Comparison of ENCODE assay signal across 9 mouse cellular contexts in the genomic region with DNA sequence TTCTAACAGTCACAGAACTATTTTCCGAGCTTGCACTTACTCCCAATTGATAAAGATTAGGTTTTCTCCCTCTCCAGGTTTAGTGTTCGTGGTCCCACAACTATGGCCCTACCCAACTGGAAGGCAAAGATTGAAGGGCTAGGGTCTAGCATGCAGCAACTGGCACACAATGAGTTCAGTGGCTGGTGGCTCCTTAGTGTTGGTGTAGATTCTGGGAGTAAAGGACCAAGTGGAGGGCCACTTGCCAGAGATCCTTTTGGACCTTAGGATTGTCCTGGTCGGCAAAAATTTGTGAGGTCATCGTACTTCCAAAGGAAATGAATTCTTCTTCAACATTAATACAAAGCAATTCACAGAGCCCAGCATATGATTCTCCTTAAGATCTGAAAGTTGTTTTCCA.
"Had no signal": no experiment of that assay in that cellular context is flagged by ENCODE, and none has a peak within 500 bp of the region (broad histone marks: within the 10 kb centered on the region; RNA-seq: fewer than 3 reads in every experiment).

No protein-coding gene starts in this region.

- DNase-seq: gastrocnemius, postnatal 14 days; gastrocnemius, postnatal 36 days; heart, adult 2 months; heart, postnatal 14 days; heart, postnatal 4 days; kidney, postnatal 25 days; kidney, postnatal 4 days; liver; liver, embryonic 13.5 days had no signal
